Mouse (Mus musculus): ENCODE data around the gene Rfc4.

GRCm38 (mm10) chr16:23149396-23149795 lies 21.9 kb upstream of the Rfc4 start:
- TF ChIP-seq CTCF (IDR thresholded peaks at IDR 0.05; ENCODE audit: borderline replicate concordance, insufficient read depth, low read depth, low read length) (no peak), POLR2A (IDR thresholded peaks at IDR 0.05; ENCODE audit: borderline replicate concordance, insufficient read depth, low read length) (no peak)
